Mouse (Mus musculus) bone marrow, adult 2 months (tissue): Measurements from ENCODE around the gene Hpse2. TPM values are rescaled to one million over a fixed set of nuclear protein-coding genes. Genes with fewer than 3 reads are reported as not detected.
"Not testable (repeated sequence)": the region's sequence is repeated elsewhere in the genome, so short reads cannot be mapped to it uniquely, and the experiment has no call there.

Source experiments
- H3K27ac ChIP-seq: fragments of 200-500 bp; 2 replicates; pipeline ENCODE4 v1.5.1; 2012; ENCODE audit warnings: low read depth, mild to moderate bottlenecking, control low read depth, inconsistent platforms, low read length; ENCODE audit not compliant: control insufficient read depth, poor library complexity, insufficient read depth
- H3K4me1 ChIP-seq: fragments of 200-500 bp; 2 replicates; pipeline ENCODE4 v1.6.1; 2011; ENCODE audit warnings: low read length; ENCODE audit not compliant: control insufficient read depth, insufficient read depth
- H3K4me3 ChIP-seq: fragments of 200-500 bp; replicated peaks from 2 replicates; pipeline ENCODE3; 2011; ENCODE audit warnings: mild to moderate bottlenecking, low read depth, low read length, control low read depth; ENCODE audit not compliant: control insufficient read depth
- CTCF ChIP-seq: fragments of 200-500 bp; IDR thresholded peaks from 2 replicates; pipeline ENCODE4 v1.5.1; 2011; ENCODE audit warnings: low read length, control low read depth; ENCODE audit not compliant: control insufficient read depth, insufficient read depth
- POLR2A ChIP-seq: fragments of 200-500 bp; IDR thresholded peaks from 2 replicates; pipeline ENCODE4 v1.6.1; 2011; ENCODE audit warnings: low read depth, mild to moderate bottlenecking, control low read depth, low read length, borderline replicate concordance; ENCODE audit not compliant: control insufficient read depth
- WGBS: fragments of 180-500 bp; shearing (Covaris S2); methylation state at CpG from one replicate; pipeline ENCODE4 v1.1.7; 2018; 5-methylcytosine and 5-hydroxymethylcytosine counted together
- polyA plus RNA-seq: library from polyadenylated mRNA; stranded (reverse); fragments of >200 nt; gene quantifications from 2 replicates; pipeline ENCODE4 v1.2.4, GENCODE M21; 2011; ENCODE audit warnings: low replicate concordance; ENCODE audit not compliant: missing spikeins, insufficient read depth, insufficient read length

Hpse2 gene
- polyA plus RNA-seq, 1 experiment = not detected

DNA sequence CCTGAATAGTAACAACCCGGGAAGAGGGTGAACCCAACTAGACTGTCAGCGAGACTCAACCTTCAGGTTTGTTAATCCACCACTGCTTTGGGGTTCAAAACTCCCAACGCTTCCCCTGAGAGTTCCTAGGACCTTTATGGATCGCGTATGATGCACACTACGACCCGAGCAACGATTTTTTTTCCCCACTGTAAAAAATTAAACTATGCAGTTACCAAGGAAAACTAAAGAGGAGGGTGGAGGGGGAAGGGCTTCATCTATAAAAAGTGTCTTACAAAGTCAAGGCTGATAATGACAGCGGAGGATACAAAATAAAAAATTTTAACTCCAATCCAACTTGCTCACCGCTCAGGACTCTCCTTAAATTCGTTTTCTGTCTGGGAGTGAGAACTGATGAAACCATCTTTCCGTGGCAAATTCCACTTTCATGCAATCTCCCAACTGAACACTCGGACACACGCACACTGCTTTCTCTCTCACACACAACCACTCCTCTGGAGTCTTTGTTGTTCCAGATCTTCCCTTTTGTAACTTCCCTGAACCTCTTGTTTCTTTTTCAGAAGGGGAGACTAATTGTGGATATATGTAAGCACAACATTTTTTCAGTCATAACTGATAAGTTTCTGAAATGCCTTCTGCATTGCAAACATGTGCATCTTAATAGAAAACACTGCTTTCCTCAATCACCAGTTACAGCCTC, 934 bp downstream of the Hpse2 start:
- TF ChIP-seq POLR2A (no peak), CTCF (no peak)
- no peak overlapping the region for H3K4me3 ChIP-seq
- no peaks in the 10 kb centered on the region for H3K4me1 ChIP-seq
- no peak overlapping the region for H3K27ac ChIP-seq
- WGBS = 8% methylated on average over 14 of the region's 14 CpGs

DNA sequence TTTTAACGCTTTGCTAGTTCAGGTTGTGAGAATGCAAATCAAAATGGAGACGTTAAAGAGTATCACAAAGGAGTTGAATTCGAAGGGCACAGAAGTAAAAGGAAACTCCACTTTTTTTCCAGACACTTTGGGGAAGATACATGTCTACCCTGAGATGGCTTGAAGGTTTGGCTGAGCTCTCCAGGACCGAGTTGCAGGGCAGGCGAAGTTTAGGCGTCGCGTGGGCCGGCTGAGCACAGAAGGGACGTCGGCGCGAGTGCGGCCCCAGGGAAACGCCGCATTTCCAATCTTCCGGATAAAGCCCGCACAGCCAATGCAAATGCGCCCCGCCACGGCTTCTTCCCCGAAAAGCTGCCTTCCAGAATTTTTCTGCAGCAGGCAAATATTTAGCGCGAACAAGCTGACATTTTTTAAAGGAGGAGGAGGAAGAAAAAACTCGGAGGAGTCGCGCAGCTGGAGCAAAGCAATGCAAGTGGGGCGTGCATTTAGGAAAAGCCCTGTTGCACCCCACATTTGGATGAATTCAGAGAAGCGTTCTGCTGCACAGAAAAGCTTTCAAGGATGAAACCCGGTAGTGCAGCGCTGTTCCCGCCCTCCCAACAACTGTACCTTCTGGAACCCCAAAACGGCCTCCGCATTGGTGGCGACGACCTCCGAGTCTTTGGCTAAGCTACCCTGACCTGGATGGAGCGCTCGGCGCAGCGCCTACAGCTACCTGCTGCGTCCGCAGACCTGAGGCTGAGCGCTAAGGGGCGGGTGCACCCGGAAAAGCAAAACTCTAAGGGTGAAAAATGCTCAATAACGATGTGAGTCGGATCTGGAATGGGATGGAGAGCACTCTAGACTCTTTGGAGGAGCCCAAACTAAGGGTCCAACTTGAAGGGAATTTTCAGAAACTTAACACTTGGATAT, 1.9 kb downstream of the Hpse2 start:
- no peak overlapping the region for H3K4me3 ChIP-seq
- 2% methylated on average over 48 of the region's 48 CpGs for WGBS
- TF ChIP-seq CTCF (no peak), POLR2A (no peak)
- H3K4me1 ChIP-seq = no peaks in the 10 kb centered on the region
- H3K27ac ChIP-seq = no peak overlapping the region

DNA sequence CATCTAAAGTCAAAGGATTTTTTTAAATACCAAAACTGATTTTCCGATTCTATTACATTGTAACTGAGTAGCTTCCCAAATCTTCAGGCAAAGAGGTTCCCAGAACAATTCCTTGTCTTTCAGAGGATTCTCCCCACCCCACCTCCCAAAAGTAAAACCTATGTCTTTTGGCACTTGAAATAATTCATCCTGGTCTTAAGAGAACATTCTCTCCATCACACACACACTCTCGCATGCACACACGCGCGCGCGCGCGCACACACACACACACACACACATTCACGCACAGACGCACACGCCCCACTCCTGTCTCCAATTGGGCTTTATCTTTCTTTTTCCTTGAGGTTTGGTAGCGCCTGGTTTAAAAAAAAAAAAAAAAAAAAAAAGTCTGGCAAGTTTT, 2.7 kb downstream of the Hpse2 start:
- TF ChIP-seq CTCF = no peak
- no peak for TF ChIP-seq POLR2A
- no peaks in the 10 kb centered on the region for H3K4me1 ChIP-seq
- H3K4me3 ChIP-seq = no peak overlapping the region
- H3K27ac ChIP-seq = no peak overlapping the region
- WGBS = 5% methylated on average over 13 of the region's 13 CpGs

DNA sequence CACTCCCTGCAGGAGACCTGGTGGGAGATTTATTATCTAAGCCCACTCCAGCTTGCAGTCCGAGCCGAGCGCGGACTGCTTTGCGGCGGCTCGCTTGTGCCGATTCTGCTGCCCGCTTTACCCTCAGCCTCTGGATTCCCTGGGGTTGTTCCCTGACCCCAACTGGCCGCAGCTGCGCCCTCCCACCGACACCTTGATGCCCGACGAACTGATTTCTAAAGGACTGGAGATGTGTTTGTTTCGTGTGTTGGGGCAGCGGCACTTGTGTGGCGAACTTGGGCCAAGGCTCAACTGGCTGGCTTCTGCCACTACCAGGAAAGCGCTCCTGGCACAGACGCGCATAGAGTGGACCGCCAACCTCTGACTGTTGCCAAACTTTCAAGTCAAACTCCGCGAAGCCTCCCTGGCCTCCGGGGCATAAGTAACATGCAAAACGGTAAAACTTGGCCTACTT, 3.1 kb downstream of the Hpse2 start:
- Histone ChIP-seq H3K4me1 (no peaks in the 10 kb centered on the region), H3K4me3 (no peak overlapping the region), H3K27ac (no peak overlapping the region; the same call in 1 of the 2 replicates)
- TF ChIP-seq POLR2A (no peak), CTCF (no peak)
- WGBS = 3% methylated on average over 25 of the region's 25 CpGs

DNA sequence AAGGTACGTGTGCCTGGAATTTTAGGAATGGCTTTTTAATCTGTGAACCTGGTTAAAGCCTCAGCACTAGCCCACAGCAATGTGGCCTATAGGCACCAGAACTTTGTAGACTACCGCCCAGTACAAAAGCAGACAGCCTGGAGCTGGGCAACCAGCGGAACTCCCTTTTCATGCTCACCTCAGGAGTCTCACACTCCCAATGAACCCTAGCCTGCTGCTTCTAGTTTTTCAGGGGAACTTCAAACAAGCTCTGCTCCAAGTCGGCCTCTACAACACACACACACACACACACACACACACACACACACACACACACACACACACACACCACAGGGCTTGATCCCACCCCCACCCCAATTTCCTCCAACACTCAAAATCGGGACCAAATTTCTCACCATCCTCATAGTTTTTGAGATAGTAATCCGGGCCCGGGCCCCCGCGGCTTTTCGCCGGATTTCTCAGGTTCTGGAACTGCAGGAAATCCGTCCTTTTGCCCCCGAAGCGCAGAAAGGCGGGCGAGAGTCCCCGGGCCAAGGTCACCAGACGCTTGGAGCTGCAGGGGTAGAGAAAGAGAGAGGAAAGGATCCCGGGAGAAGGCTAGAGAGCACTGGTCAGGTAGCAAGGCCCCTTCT, 3.7 kb downstream of the Hpse2 start:
- no peak for TF ChIP-seq CTCF
- 9% methylated on average over 19 of the region's 19 CpGs for WGBS
- H3K27ac ChIP-seq = no peak overlapping the region; the same call in 1 of the 2 replicates

DNA sequence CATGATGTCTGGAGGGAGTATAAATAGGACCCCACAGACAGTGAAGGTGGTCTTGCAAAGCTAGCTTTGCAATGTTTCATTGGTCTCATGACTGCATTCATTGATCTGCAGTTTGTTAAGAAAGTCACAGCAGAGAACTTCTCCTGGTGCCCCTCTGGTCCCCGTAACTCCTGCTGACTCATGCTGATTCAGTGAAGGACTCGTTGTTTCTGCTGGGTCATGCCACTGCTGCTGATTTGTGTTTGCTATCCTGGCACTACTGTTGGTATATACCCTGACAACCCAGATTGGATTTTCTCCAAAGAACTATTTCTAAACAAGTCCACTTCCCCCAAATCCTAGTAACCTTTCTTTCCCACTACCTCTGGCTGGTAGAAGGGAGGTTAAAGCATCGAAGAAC, 29.3 kb downstream of the Hpse2 start:
- no peaks in the 10 kb centered on the region for H3K4me1 ChIP-seq
- no peak overlapping the region for H3K4me3 ChIP-seq
- 48% methylated on average over 3 of the region's 3 CpGs for WGBS
- no peak overlapping the region for H3K27ac ChIP-seq
- no peak for TF ChIP-seq POLR2A
- no peak for TF ChIP-seq CTCF

More for the DNA sequence above, 3.7 kb downstream of the Hpse2 start:
- H3K4me1 ChIP-seq = no peaks in the 10 kb centered on the region
- no peak overlapping the region for H3K4me3 ChIP-seq

DNA sequence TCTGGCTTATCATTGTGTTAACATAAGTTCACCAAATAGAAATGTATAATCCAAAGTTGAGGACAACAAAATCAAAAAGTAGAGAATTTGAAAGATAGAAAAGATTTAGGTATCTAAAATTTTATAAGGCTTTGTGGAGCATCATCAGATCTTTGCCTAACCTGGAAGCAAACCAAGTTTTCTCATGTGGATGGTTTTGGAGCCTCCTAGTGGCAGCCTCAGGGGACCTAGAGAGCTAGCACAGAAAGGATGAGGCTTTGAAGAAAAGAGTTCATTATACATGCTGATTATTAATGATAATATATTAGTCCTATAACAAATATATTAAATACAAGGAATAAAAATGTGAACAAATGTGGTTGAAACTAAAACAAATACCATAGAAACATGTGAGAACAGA, 77.0 kb downstream of the Hpse2 start:
- Histone ChIP-seq H3K27ac (no peak overlapping the region), H3K4me3 (no peak overlapping the region), H3K4me1 (no peaks in the 10 kb centered on the region)
- TF ChIP-seq POLR2A (no peak), CTCF (no peak)

DNA sequence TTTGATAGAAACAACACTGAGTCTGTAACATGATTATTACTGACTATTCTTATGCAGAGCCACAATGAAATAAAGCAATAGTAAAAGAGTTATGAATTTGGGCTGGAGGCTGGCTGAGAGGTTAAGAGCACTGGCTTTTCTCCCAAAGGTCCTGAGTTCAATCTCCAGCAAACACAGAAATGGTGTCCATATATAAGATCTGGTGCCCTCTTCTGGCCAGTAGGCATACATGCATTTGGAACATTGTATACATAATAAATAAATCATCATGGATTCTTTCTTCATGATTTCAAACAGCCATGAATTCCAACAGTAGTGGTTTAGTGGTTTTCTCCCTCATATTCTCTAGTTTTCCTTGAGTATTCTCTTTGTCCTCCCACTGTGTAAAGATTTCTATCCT, 81.4 kb downstream of the Hpse2 start:
- no peaks in the 10 kb centered on the region for H3K4me1 ChIP-seq
- TF ChIP-seq CTCF = no peak
- no peak for TF ChIP-seq POLR2A
- no peak overlapping the region for H3K27ac ChIP-seq
- H3K4me3 ChIP-seq = no peak overlapping the region

DNA sequence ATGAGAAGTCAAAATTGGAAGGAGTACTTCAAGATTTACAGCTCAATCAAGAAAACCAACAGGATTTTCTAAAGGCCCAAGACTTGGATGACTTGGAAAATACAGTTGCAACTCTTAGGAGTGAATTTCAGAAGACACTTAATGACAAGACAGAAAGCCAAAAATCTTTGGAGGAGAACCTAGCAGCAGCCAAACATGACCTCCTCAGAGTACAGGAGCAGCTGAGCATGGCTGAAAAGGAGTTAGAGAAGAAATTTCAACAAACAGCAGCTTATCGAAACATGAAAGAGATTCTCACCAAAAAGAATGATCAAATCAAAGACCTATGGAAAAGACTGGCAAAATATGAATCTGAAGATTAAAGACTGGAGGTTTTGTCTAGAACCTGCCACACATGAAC, 106.8 kb downstream of the Hpse2 start:
- 82% methylated on average over 1 of the region's 1 CpGs for WGBS
- H3K27ac ChIP-seq, H3K4me3 ChIP-seq, H3K4me1 ChIP-seq: not testable (repeated sequence)
